Mouse (Mus musculus) cortical plate, adult 2 months (tissue): ENCODE measurements at regions not wholly inside any gene's neighbourhood (a gene's known extent, or its start where the extent isn't known, plus 50 kb on each side); places are given as distances from the start of the nearest gene placed in this dataset.

ENCODE experiments used
- CTCF ChIP-seq: fragments of 200-500 bp; IDR thresholded peaks from 2 replicates; pipeline ENCODE4 v1.5.1; 2011; ENCODE audit warnings: mild to moderate bottlenecking, control low read depth, low read length; ENCODE audit not compliant: insufficient read depth; ENCODE audit errors: extremely low read depth
- POLR2A ChIP-seq: fragments of 200-500 bp; IDR thresholded peaks from 2 replicates; pipeline ENCODE4 v1.6.1; 2011; ENCODE audit warnings: mild to moderate bottlenecking, low read length, control low read depth; ENCODE audit not compliant: insufficient read depth; ENCODE audit errors: extremely low read depth

DNA sequence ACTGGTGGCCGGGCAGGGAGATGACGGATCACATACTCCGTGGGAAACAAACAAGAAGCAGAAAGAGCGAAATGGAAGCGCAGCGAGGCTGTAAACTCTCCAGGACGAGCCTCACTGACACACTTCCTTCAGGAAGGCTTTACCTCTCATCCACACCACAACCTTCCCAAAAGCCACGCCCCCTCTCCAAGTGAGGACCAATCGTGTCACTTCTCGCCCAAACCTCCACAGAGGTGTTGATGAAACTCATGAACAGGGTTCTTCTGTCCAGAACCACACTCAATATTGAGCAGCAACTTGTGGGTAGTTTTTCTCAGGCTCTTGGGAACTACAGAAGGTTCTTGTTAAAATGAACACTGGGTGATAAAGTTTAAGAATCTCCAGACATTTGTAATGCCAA lies 127.3 kb downstream of the Cenpf start:
- TF ChIP-seq CTCF (no peak), POLR2A (no peak)
